In the genomic region with DNA sequence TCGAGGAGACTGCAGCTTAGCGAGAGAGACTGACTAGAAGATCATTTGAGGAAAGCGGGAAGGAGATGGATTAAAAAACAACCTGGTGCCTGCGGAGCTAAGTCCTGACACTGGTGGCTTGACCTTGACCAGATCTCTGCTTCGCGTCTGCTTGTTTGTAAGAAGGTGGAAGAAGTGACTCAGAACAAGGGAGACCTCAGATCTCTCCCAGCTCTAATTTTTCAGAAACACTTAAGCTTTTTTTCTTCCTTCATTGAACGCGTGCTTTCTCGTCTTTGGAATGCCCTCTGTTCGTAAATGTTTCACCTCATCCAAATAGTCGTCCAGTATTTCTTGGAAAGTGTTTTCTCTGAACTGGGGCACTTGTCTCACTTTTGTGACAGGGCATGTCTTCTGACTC, we compare ENCODE assay signal across 8 mouse cellular contexts. TPM values are rescaled to one million over a fixed set of nuclear protein-coding genes. Genes with fewer than 3 reads are reported as not detected.
A peak's percentile ranks its signal among the peaks of the same experiment; 100 is the strongest.
DNase-seq lines count a peak whose midpoint lies in the region; ATAC-seq and TF ChIP-seq lines count a peak whose summit lies in the region.

No protein-coding gene starts in this region.

- peaks cover 26% of the 10 kb centered on the region for H3K27me3 ChIP-seq in megakaryocyte, embryonic 14.5 days (replicated peaks)
- H3K27me3 ChIP-seq in forebrain, embryonic 15.5 days: no peaks in the 10 kb centered on the region
- H3K27me3 ChIP-seq in liver, embryonic 14.5 days (ENCODE audit: control insufficient read depth, insufficient read depth, low read length): peaks cover 18% of the 10 kb centered on the region
- no peaks in the 10 kb centered on the region for H3K27me3 ChIP-seq in stomach, postnatal 0 days (ENCODE audit: control insufficient read depth, insufficient read depth, low read length)

- H3K36me3 ChIP-seq in megakaryocyte, embryonic 14.5 days (replicated peaks; ENCODE audit: low read length): no peaks in the 10 kb centered on the region
- H3K36me3 ChIP-seq in forebrain, embryonic 15.5 days: no peaks in the 10 kb centered on the region
- H3K36me3 ChIP-seq in liver, embryonic 14.5 days (replicated peaks; ENCODE audit: control insufficient read depth, insufficient read depth, low read depth): no peaks in the 10 kb centered on the region
- no peaks in the 10 kb centered on the region for H3K36me3 ChIP-seq in stomach, postnatal 0 days (ENCODE audit: control insufficient read depth, insufficient read depth, low read length)

- 14% methylated on average over 11 of the region's 11 CpGs for WGBS in forebrain, embryonic 15.5 days
- 8% methylated on average over 11 of the region's 11 CpGs for WGBS in liver, embryonic 14.5 days (ENCODE audit: insufficient replicate concordance)
- WGBS in stomach, postnatal 0 days: 5% methylated on average over 11 of the region's 11 CpGs

- DNase-seq in liver, embryonic 14.5 days (ENCODE audit: low read depth in 3 of 3, low spot score in 3 of 3): peak in 1 of 3 experiments; percentile 6
- peak; percentile 25 for DNase-seq in stomach, postnatal 0 days (ENCODE audit: low spot score)
- DNase-seq in left cerebral cortex, postnatal 36 days (ENCODE audit: low spot score in 2 of 2): no peak
- no peak for DNase-seq in layer of hippocampus, adult 18-20 months (ENCODE audit: low spot score in 2 of 2)

- no peaks in the 10 kb centered on the region for H3K9me3 ChIP-seq in megakaryocyte, embryonic 14.5 days
- H3K9me3 ChIP-seq in forebrain, embryonic 15.5 days: no peaks in the 10 kb centered on the region
- no peaks in the 10 kb centered on the region for H3K9me3 ChIP-seq in liver, embryonic 14.5 days (ENCODE audit: control insufficient read depth, low read length)
- H3K9me3 ChIP-seq in stomach, postnatal 0 days (ENCODE audit: control insufficient read depth, low read length): no peaks in the 10 kb centered on the region

- no peak for TF ChIP-seq EP300 in liver, embryonic 14.5 days (IDR thresholded peaks at IDR 0.05; ENCODE audit: low read depth)
- TF ChIP-seq EP300 in stomach, postnatal 0 days (optimal IDR thresholded peaks at IDR 0.05): no peak

- H3K9ac ChIP-seq in forebrain, embryonic 15.5 days (replicated peaks): peak overlapping the region; percentile 36; the same call in 1 of the 2 replicates
- H3K9ac ChIP-seq in liver, embryonic 14.5 days (replicated peaks): peak overlapping the region; percentile 56
- peak overlapping the region; percentile 47; the same call in 1 of the 2 replicates for H3K9ac ChIP-seq in stomach, postnatal 0 days (ENCODE audit: low read length)

- no peak for ATAC-seq in megakaryocyte, adult 5-6 weeks (ENCODE audit: poor library complexity, severe bottlenecking)
- ATAC-seq in forebrain, embryonic 15.5 days (replicated peaks): no peak
- no peak for ATAC-seq in liver, embryonic 14.5 days (ENCODE audit: insufficient read depth)
- ATAC-seq in stomach, postnatal 0 days (ENCODE audit: low FRiP score, low TSS enrichment): no peak
- ATAC-seq in megakaryocyte progenitor cell, adult 5-6 weeks (replicated peaks; ENCODE audit: poor library complexity): no peak

- H3K4me3 ChIP-seq in megakaryocyte, embryonic 14.5 days (replicated peaks): peak overlapping the region; percentile 95
- H3K4me3 ChIP-seq in forebrain, embryonic 15.5 days: peak overlapping the region; percentile 93
- H3K4me3 ChIP-seq in liver, embryonic 14.5 days (ENCODE audit: insufficient read depth in 1 of 2, low read depth in 2 of 2, low read length in 2 of 2): peak overlapping the region; percentile 56 to 81
- peak overlapping the region; percentile 80 for H3K4me3 ChIP-seq in stomach, postnatal 0 days (ENCODE audit: low read depth, low read length)

- H3K4me1 ChIP-seq in megakaryocyte, embryonic 14.5 days: peaks cover 28% of the 10 kb centered on the region
- H3K4me1 ChIP-seq in forebrain, embryonic 15.5 days: peaks cover 18% of the 10 kb centered on the region
- H3K4me1 ChIP-seq in liver, embryonic 14.5 days (replicated peaks; ENCODE audit: control insufficient read depth in 2 of 2, insufficient read depth in 2 of 2, low read length in 1 of 2): peaks cover 10 to 15% of the 10 kb centered on the region in 2 experiments
- no peaks in the 10 kb centered on the region for H3K4me1 ChIP-seq in stomach, postnatal 0 days (replicated peaks; ENCODE audit: control insufficient read depth, insufficient read depth)

- peak overlapping the region; percentile 53 for H3K27ac ChIP-seq in forebrain, embryonic 15.5 days (replicated peaks)
- no peak overlapping the region for H3K27ac ChIP-seq in liver, embryonic 14.5 days
- H3K27ac ChIP-seq in stomach, postnatal 0 days (replicated peaks): peak overlapping the region; percentile 78

- no peak for TF ChIP-seq CTCF in liver, embryonic 14.5 days (IDR thresholded peaks at IDR 0.05; ENCODE audit: low read depth)
- no peak for TF ChIP-seq CTCF in stomach, postnatal 0 days (IDR thresholded peaks at IDR 0.05; ENCODE audit: low read depth)

- H3K4me2 ChIP-seq in forebrain, embryonic 15.5 days (replicated peaks): peak overlapping the region; percentile 72
- H3K4me2 ChIP-seq in liver, embryonic 14.5 days (ENCODE audit: low read depth): peak overlapping the region; percentile 95
- peak overlapping the region; percentile 52 for H3K4me2 ChIP-seq in stomach, postnatal 0 days (replicated peaks; ENCODE audit: low read depth)

- intact Hi-C loops in left cerebral cortex, postnatal 36 days (cut with DNase I): loop anchor here (5.0 kb wide), 1 partner anchor 221 kb away; no protein-coding TSS in a partner anchor

RNA-seq across cellular contexts. Expression of a gene that starts 1.0 kb away (rescaled TPM):
- 0.28 TPM in 1 of 2 replicates, not detected in the other for polyA plus RNA-seq in megakaryocyte, embryonic 14.5 days (2012; ENCODE audit: insufficient read depth, low replicate concordance)
- total RNA-seq in megakaryocyte, adult 5-6 weeks (2015): 4.7 and 6.2 TPM in 2 replicates
- total RNA-seq in megakaryocyte, adult 5-6 weeks (2017): 10.4 and 10.9 TPM in 2 replicates
- polyA plus RNA-seq in forebrain, embryonic 15.5 days (2015; fragmentation: Nextera tagmentation; extraction: Ambion mirVana): 5.2 and 6.0 TPM in 2 replicates
- polyA plus RNA-seq in liver, embryonic 14.5 days (2012; rRNA removed): 1.5 and 2.1 TPM in 2 replicates
- 1.3 and 1.4 TPM in 2 replicates for polyA plus RNA-seq in liver, embryonic 14.5 days (2014; fragmentation: Nextera tagmentation; extraction: Ambion mirVana)
- 3.4 and 4.0 TPM in 2 replicates for polyA plus RNA-seq in stomach, postnatal 0 days (2015; fragmentation: Nextera tagmentation; extraction: Ambion mirVana)
- 10 to 100 TPM; 43.0 to 52.4 TPM for total RNA-seq in left cerebral cortex, postnatal 36 days (2021)
- 4.4 and 4.7 TPM in 2 replicates for total RNA-seq in megakaryocyte progenitor cell, adult 5-6 weeks (2015)
- 9.8 and 10.3 TPM in 2 replicates for total RNA-seq in megakaryocyte progenitor cell, adult 5-6 weeks (2017)
- 10 to 100 TPM; 33.4 to 34.2 TPM for total RNA-seq in layer of hippocampus, adult 18-20 months (2021)
